In the genomic region with DNA sequence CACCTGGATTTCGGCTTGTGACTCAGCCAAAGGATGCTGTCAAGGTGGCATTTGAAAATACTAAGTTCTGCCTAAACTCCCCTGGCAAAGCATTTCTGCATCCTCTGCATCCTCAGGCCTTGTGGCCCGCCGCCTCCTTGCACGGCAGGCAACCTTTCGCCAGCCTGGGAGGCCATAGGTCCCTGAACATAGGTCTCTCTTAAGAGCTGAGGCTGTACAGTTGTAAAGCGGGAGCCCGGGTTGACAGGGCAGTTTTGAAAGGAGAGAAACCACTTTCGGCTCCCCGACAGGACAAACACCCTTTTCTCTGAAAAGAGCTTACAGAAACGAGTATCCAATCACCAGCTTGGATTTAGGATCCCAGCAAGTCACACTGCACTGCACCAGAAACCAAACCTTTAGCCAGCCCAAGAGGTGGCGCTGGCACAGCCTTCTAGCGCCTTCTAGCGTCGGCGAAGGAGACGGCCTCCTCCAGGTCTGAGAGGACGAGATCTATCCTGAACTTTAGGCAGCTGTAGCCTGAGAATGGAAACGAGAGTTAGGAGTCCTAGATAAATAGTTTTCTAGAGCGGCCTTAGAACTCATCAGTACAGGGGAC, we compare ENCODE assay signal across 8 mouse cellular contexts. TPM values are rescaled to one million over a fixed set of nuclear protein-coding genes. Genes with fewer than 3 reads are reported as not detected.
A peak's percentile ranks its signal among the peaks of the same experiment; 100 is the strongest.
DNase-seq lines count a peak whose midpoint lies in the region; ATAC-seq and TF ChIP-seq lines count a peak whose summit lies in the region.

No protein-coding gene starts in this region.

- H3K9me3 ChIP-seq in embryonic facial prominence, embryonic 15.5 days (replicated peaks) = no peaks in the 10 kb centered on the region
- H3K9me3 ChIP-seq in heart, embryonic 12.5 days (replicated peaks) = peaks cover 5% of the 10 kb centered on the region; the same call in 1 of the 2 replicates
- H3K9me3 ChIP-seq in kidney, embryonic 15.5 days (replicated peaks) = no peaks in the 10 kb centered on the region
- H3K9me3 ChIP-seq in limb, embryonic 15.5 days = no peaks in the 10 kb centered on the region
- no peaks in the 10 kb centered on the region for H3K9me3 ChIP-seq in midbrain, postnatal 0 days (ENCODE audit: low read length)

- whole genome bisulfite sequencing in embryonic facial prominence, embryonic 15.5 days = 9% methylated on average over 19 of the region's 19 CpGs
- WGBS in heart, embryonic 12.5 days = 16% methylated on average over 19 of the region's 19 CpGs
- 15% methylated on average over 19 of the region's 19 CpGs for WGBS in kidney, embryonic 15.5 days
- 15% methylated on average over 19 of the region's 19 CpGs for WGBS in limb, embryonic 15.5 days
- 8% methylated on average over 19 of the region's 19 CpGs for WGBS in midbrain, postnatal 0 days

- peak overlapping the region; percentile 45 for H3K4me2 ChIP-seq in embryonic facial prominence, embryonic 15.5 days (replicated peaks)
- peak overlapping the region; percentile 51 for H3K4me2 ChIP-seq in heart, embryonic 12.5 days
- peak overlapping the region; percentile 52 for H3K4me2 ChIP-seq in kidney, embryonic 15.5 days
- H3K4me2 ChIP-seq in limb, embryonic 15.5 days = peak overlapping the region; percentile 42
- peak overlapping the region; percentile 28 for H3K4me2 ChIP-seq in midbrain, postnatal 0 days (ENCODE audit: low read depth, low read length, poor library complexity, severe bottlenecking)

- H3K4me3 ChIP-seq in bone marrow macrophage, adult 2 months (ENCODE audit: insufficient read depth, low read length) = no peak overlapping the region
- H3K4me3 ChIP-seq in embryonic facial prominence, embryonic 15.5 days (replicated peaks) = peak overlapping the region; percentile 22; the same call in 1 of the 2 replicates
- no peak overlapping the region for H3K4me3 ChIP-seq in heart, embryonic 12.5 days
- H3K4me3 ChIP-seq in kidney, embryonic 15.5 days (replicated peaks) = peak overlapping the region; percentile 21
- H3K4me3 ChIP-seq in limb, embryonic 15.5 days = peak overlapping the region; percentile 17
- peak overlapping the region; percentile 6; the same call in 1 of the 2 replicates for H3K4me3 ChIP-seq in midbrain, postnatal 0 days (ENCODE audit: low read depth, low read length)

- peak; percentile 93 for ATAC-seq in CD4-positive, CD25-positive, alpha-beta regulatory T cell, adult 4 months
- ATAC-seq in embryonic facial prominence, embryonic 15.5 days (ENCODE audit: insufficient number of reproducible peaks, low FRiP score, low TSS enrichment, low read depth) = peak; percentile 79; the same call in 1 of the 2 replicates
- ATAC-seq in heart, embryonic 12.5 days (ENCODE audit: insufficient number of reproducible peaks, low FRiP score) = 0 out of 2 replicates have a peak, but pooled peaks have one; percentile 71
- peak; percentile 94 for ATAC-seq in kidney, embryonic 15.5 days (replicated peaks; ENCODE audit: low FRiP score)
- ATAC-seq in limb, embryonic 15.5 days (ENCODE audit: insufficient number of reproducible peaks, low FRiP score, low TSS enrichment, low read depth) = peak; percentile 76; the same call in 1 of the 2 replicates
- ATAC-seq in midbrain, postnatal 0 days (ENCODE audit: low FRiP score) = peak; percentile 84

- H3K27me3 ChIP-seq in embryonic facial prominence, embryonic 15.5 days = no peaks in the 10 kb centered on the region
- 0 out of 2 replicates have a peak, but pooled peaks cover 6% of the 10 kb centered on the region for H3K27me3 ChIP-seq in heart, embryonic 12.5 days (replicated peaks)
- peaks cover 7% of the 10 kb centered on the region for H3K27me3 ChIP-seq in kidney, embryonic 15.5 days
- H3K27me3 ChIP-seq in limb, embryonic 15.5 days = no peaks in the 10 kb centered on the region
- no peaks in the 10 kb centered on the region for H3K27me3 ChIP-seq in midbrain, postnatal 0 days (ENCODE audit: insufficient read depth, low read length)

- no peaks in the 10 kb centered on the region for H3K36me3 ChIP-seq in embryonic facial prominence, embryonic 15.5 days
- no peaks in the 10 kb centered on the region for H3K36me3 ChIP-seq in heart, embryonic 12.5 days
- H3K36me3 ChIP-seq in kidney, embryonic 15.5 days = no peaks in the 10 kb centered on the region
- no peaks in the 10 kb centered on the region for H3K36me3 ChIP-seq in limb, embryonic 15.5 days
- no peaks in the 10 kb centered on the region for H3K36me3 ChIP-seq in midbrain, postnatal 0 days (ENCODE audit: insufficient read depth, low read length)

- TF ChIP-seq CTCF in bone marrow macrophage, adult 2 months (IDR thresholded peaks at IDR 0.05; ENCODE audit: low read depth, low read length) = peak; percentile 99
- peak; percentile 99 for TF ChIP-seq CTCF in midbrain, postnatal 0 days (IDR thresholded peaks at IDR 0.05)

- no peak overlapping the region for H3K9ac ChIP-seq in embryonic facial prominence, embryonic 15.5 days
- no peak overlapping the region for H3K9ac ChIP-seq in heart, embryonic 12.5 days
- no peak overlapping the region for H3K9ac ChIP-seq in kidney, embryonic 15.5 days
- H3K9ac ChIP-seq in limb, embryonic 15.5 days = no peak overlapping the region
- H3K9ac ChIP-seq in midbrain, postnatal 0 days (replicated peaks; ENCODE audit: low read length, poor library complexity, severe bottlenecking) = no peak overlapping the region

- H3K4me1 ChIP-seq in bone marrow macrophage, adult 2 months (ENCODE audit: control insufficient read depth, insufficient read depth, low read length) = no peaks in the 10 kb centered on the region
- peaks cover 3% of the 10 kb centered on the region for H3K4me1 ChIP-seq in embryonic facial prominence, embryonic 15.5 days
- H3K4me1 ChIP-seq in heart, embryonic 12.5 days (replicated peaks) = no peaks in the 10 kb centered on the region; the same call in 1 of the 2 replicates
- H3K4me1 ChIP-seq in kidney, embryonic 15.5 days = peaks cover 4% of the 10 kb centered on the region
- H3K4me1 ChIP-seq in limb, embryonic 15.5 days = peaks cover 3% of the 10 kb centered on the region; the same call in 1 of the 2 replicates
- H3K4me1 ChIP-seq in midbrain, postnatal 0 days (ENCODE audit: insufficient read depth, low read length) = no peaks in the 10 kb centered on the region

- no peak for TF ChIP-seq POLR2A in bone marrow macrophage, adult 2 months (IDR thresholded peaks at IDR 0.05; ENCODE audit: borderline replicate concordance, low read depth, low read length)

- DNase-seq in midbrain, postnatal 0 days (ENCODE audit: low spot score) = peak; percentile 91
- peak; percentile 57 to 83 for DNase-seq in spleen, postnatal 4 days (ENCODE audit: low spot score in 2 of 2)

- no peak overlapping the region for H3K27ac ChIP-seq in bone marrow macrophage, adult 2 months (ENCODE audit: insufficient read depth, low read depth, low read length)
- no peak overlapping the region for H3K27ac ChIP-seq in embryonic facial prominence, embryonic 15.5 days (replicated peaks)
- no peak overlapping the region for H3K27ac ChIP-seq in heart, embryonic 12.5 days (ENCODE audit: poor library complexity, severe bottlenecking)
- H3K27ac ChIP-seq in kidney, embryonic 15.5 days = no peak overlapping the region
- no peak overlapping the region for H3K27ac ChIP-seq in limb, embryonic 15.5 days
- H3K27ac ChIP-seq in midbrain, postnatal 0 days (ENCODE audit: low read depth, low read length) = no peak overlapping the region

RNA-seq across cellular contexts. Expression of gene Srsf5, which starts 50.2 kb away (rescaled TPM):
- 100 to 1,000 TPM; 520 to 757 TPM for polyA plus RNA-seq in CD4-positive, CD25-positive, alpha-beta regulatory T cell, adult 4 months (2017; shearing (Covaris generic))
- 556 and 652 TPM in 2 replicates for polyA plus RNA-seq in bone marrow macrophage, adult 2 months (2012; ENCODE audit: insufficient read depth, insufficient read length, missing spikeins)
- polyA plus RNA-seq in embryonic facial prominence, embryonic 15.5 days (2015; fragmentation: Nextera tagmentation; extraction: Ambion mirVana) = 566 and 588 TPM in 2 replicates
- 439 and 445 TPM in 2 replicates for polyA plus RNA-seq in heart, embryonic 12.5 days (2016; fragmentation: Nextera tagmentation; extraction: Ambion mirVana)
- polyA plus RNA-seq in kidney, embryonic 15.5 days (2015; fragmentation: Nextera tagmentation; extraction: Ambion mirVana) = 593 and 603 TPM in 2 replicates
- 566 and 598 TPM in 2 replicates for polyA plus RNA-seq in limb, embryonic 15.5 days (2015; fragmentation: Nextera tagmentation; extraction: Ambion mirVana)
- 252 and 341 TPM in 2 replicates for total RNA-seq in midbrain, postnatal 0 days (2014; rRNA removed)
- polyA plus RNA-seq in midbrain, postnatal 0 days (2015; fragmentation: Nextera tagmentation; extraction: Ambion mirVana) = 422 and 475 TPM in 2 replicates

Comparison
In these comparisons a context has a peak if more than half of its experiments do, and no peak if none do; other contexts are left out.
1. H3K4me3 ChIP-seq: peak in embryonic facial prominence, embryonic 15.5 days (single experiment), kidney, embryonic 15.5 days (single experiment), limb, embryonic 15.5 days (single experiment) and midbrain, postnatal 0 days (single experiment); none in bone marrow macrophage, adult 2 months (single experiment) and heart, embryonic 12.5 days (single experiment).
2. Peak in every context shown above with its lines, with median percentiles within 50 percentile points of each other: ATAC-seq and H3K4me2 ChIP-seq.